Mouse (Mus musculus): ENCODE data around the gene Uqcc3. TPM values are rescaled to one million over a fixed set of nuclear protein-coding genes. Genes with fewer than 3 reads are reported as not detected.
A peak's percentile ranks its signal among the peaks of the same experiment; 100 is the strongest.

The Uqcc3 gene
- polyA plus RNA-seq, 1 experiment from 2014 or later, result 60.6 TPM

GRCm38 (mm10) chr19:8853117-8853516 is 27.6 kb downstream of the Uqcc3 start:
- Histone ChIP-seq H3K36me3 (peaks cover 7% of the 10 kb centered on the region; the same call in 1 of the 2 replicates), H3K4me1 (peaks cover 15% of the 10 kb centered on the region), H3K27ac (no peak overlapping the region), H3K9me3 (replicated peaks) (no peaks in the 10 kb centered on the region), H3K27me3 (ENCODE audit: low read depth, poor library complexity, severe bottlenecking) (no peaks in the 10 kb centered on the region), H3K4me3 (no peak overlapping the region)
- no peak for DNase-seq (ENCODE audit: low spot score)
- 91% methylated on average over 3 of the region's 3 CpGs for WGBS

GRCm38 (mm10) chr19:8852236-8852928 is 28.3 kb downstream of the Uqcc3 start:
- WGBS, result 54% methylated on average over 10 of the region's 10 CpGs
- Histone ChIP-seq H3K27me3 (ENCODE audit: low read depth, poor library complexity, severe bottlenecking) (no peaks in the 10 kb centered on the region), H3K27ac (0 out of 2 replicates have a peak overlapping the region, but pooled peaks have one; percentile 27), H3K9me3 (replicated peaks) (no peaks in the 10 kb centered on the region), H3K36me3 (peaks cover 14% of the 10 kb centered on the region), H3K4me3 (no peak overlapping the region), H3K4me1 (peaks cover 15% of the 10 kb centered on the region)
- DNase-seq (ENCODE audit: low spot score), result no peak

GRCm38 (mm10) chr19:8851639-8852038 is 29.1 kb downstream of the Uqcc3 start:
- Histone ChIP-seq H3K4me3 (no peak overlapping the region), H3K36me3 (peaks cover 21% of the 10 kb centered on the region), H3K27me3 (ENCODE audit: low read depth, poor library complexity, severe bottlenecking) (no peaks in the 10 kb centered on the region), H3K27ac (0 out of 2 replicates have a peak overlapping the region, but pooled peaks have one; percentile 27), H3K4me1 (peaks cover 15% of the 10 kb centered on the region), H3K9me3 (replicated peaks) (no peaks in the 10 kb centered on the region)
- WGBS, result 57% methylated on average over 7 of the region's 7 CpGs
- no peak for DNase-seq (ENCODE audit: low spot score)

GRCm38 (mm10) chr19:8850402-8850901 is 30.3 kb downstream of the Uqcc3 start, which contains the start of gene Lrrn4cl:
Lrrn4cl (plus strand) TSS chr19:8850768.
- Histone ChIP-seq H3K27me3 (ENCODE audit: low read depth, poor library complexity, severe bottlenecking) (no peaks in the 10 kb centered on the region), H3K4me1 (peaks cover 15% of the 10 kb centered on the region), H3K9me3 (replicated peaks) (no peaks in the 10 kb centered on the region), H3K27ac (0 out of 2 replicates have a peak within 1 kb of the TSS, but pooled peaks have one; percentile 46), H3K36me3 (peaks cover 33% of the 10 kb centered on the region), H3K4me3 (0 out of 2 replicates have a peak within 1 kb of the TSS, but pooled peaks have one; percentile 3)
- no peak for DNase-seq (ENCODE audit: low spot score)
- WGBS, result 28% methylated on average over 7 of the region's 7 CpGs

DNA sequence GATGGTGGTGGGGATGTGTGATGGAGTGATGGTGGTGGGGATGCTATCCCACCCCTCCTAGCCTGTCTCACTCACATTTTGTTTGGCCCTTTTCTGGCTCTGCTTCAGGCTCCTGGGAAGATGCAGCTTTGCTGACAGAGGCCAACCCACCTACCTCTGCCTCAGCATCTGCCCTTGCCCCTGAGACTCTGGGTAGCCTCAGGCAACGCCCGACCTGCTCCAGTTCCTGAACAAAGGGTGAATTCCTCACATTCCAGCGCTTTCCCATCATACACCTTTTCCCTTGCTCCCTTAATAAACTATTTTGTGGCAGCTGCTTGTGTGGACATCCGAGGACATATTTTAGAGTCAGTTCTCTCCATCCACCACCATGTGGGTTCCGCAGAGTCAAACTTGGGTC is 32.4 kb downstream of the Uqcc3 start:
- no peaks in the 10 kb centered on the region for H3K9me3 ChIP-seq (replicated peaks)
- peaks cover 15% of the 10 kb centered on the region for H3K4me1 ChIP-seq
- WGBS, result 77% methylated on average over 5 of the region's 5 CpGs
- DNase-seq (ENCODE audit: low spot score), result no peak
- H3K27me3 ChIP-seq (ENCODE audit: low read depth, poor library complexity, severe bottlenecking), result no peaks in the 10 kb centered on the region
- peaks cover 37% of the 10 kb centered on the region for H3K36me3 ChIP-seq
- H3K4me3 ChIP-seq, result no peak overlapping the region
- no peak overlapping the region for H3K27ac ChIP-seq

DNA sequence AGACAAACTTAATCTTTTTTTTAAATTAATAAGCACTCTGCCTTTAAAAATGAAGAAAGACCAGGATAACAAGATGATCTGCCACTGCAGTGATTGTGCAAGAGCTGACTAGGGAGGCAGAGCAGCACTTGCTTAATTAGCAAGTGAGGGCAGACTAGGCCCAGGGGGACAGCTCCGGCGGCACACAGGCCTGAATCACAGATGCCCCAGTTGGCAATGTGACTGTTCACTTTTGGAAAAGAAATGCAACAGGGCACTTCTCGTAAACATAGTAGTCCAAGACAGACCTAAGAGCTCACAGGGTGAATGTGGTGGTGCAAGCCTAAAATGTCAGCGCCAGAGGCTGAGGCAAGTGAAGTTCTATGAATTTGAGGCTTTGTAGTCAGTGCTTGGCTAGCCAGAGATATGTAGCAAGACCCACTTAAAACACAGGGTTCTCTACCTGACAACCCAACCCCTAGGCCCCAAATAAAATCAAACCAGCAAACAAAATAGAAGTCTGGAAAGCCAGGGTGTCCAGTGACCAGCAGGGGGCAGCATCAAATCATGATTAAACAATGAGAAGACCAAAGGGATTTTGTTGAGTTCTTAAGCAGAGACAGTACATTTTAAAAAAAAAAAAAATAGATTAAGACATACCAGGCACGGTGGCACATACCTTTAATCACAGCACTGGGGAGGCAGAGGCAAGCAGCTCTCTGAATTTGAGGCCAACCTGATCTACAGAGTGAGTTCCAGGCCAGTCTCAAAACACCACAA is 36.2 kb downstream of the Uqcc3 start:
- 70% methylated on average over 5 of the region's 5 CpGs for whole genome bisulfite sequencing
- Histone ChIP-seq H3K9me3 (replicated peaks) (no peaks in the 10 kb centered on the region), H3K27me3 (ENCODE audit: low read depth, poor library complexity, severe bottlenecking) (no peaks in the 10 kb centered on the region), H3K36me3 (peaks cover 57% of the 10 kb centered on the region), H3K27ac (no peak overlapping the region), H3K4me1 (peaks cover 16% of the 10 kb centered on the region), H3K4me3 (no peak overlapping the region)
- peak; percentile 77 for DNase-seq (ENCODE audit: low spot score)

DNA sequence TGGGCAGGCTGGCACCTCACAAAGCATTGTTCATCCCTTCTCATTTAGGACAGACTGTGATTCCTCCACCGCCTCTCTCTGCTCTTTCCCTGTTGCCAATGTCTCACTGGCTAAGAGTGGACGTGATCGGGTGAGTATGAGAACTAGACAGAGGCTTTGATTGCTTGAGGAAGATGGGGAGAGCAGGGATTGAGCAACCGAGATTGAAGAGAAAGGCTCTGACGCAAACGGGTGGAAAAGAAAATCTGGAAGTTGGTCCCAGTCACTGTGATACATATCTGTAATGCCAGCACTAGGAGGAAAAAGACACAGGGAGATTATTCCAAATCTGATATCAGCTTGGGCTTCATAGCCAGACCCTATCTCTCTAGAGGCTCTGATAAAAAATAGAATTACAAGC is 37.8 kb downstream of the Uqcc3 start:
- Histone ChIP-seq H3K4me1 (peaks cover 31% of the 10 kb centered on the region), H3K9me3 (replicated peaks) (no peaks in the 10 kb centered on the region), H3K4me3 (no peak overlapping the region), H3K36me3 (peaks cover 49% of the 10 kb centered on the region), H3K27ac (no peak overlapping the region), H3K27me3 (ENCODE audit: low read depth, poor library complexity, severe bottlenecking) (no peaks in the 10 kb centered on the region)
- DNase-seq (ENCODE audit: low spot score), result no peak
- WGBS, result 87% methylated on average over 6 of the region's 6 CpGs

GRCm38 (mm10) chr19:8841012-8841411 is 39.7 kb downstream of the Uqcc3 start:
- Histone ChIP-seq H3K36me3 (peaks cover 33% of the 10 kb centered on the region), H3K9me3 (replicated peaks) (no peaks in the 10 kb centered on the region), H3K4me3 (peak overlapping the region; percentile 53), H3K4me1 (peaks cover 41% of the 10 kb centered on the region), H3K27ac (no peak overlapping the region), H3K27me3 (ENCODE audit: low read depth, poor library complexity, severe bottlenecking) (no peaks in the 10 kb centered on the region)
- WGBS, result 95% methylated on average over 7 of the region's 7 CpGs
- DNase-seq (ENCODE audit: low spot score), result no peak

DNA sequence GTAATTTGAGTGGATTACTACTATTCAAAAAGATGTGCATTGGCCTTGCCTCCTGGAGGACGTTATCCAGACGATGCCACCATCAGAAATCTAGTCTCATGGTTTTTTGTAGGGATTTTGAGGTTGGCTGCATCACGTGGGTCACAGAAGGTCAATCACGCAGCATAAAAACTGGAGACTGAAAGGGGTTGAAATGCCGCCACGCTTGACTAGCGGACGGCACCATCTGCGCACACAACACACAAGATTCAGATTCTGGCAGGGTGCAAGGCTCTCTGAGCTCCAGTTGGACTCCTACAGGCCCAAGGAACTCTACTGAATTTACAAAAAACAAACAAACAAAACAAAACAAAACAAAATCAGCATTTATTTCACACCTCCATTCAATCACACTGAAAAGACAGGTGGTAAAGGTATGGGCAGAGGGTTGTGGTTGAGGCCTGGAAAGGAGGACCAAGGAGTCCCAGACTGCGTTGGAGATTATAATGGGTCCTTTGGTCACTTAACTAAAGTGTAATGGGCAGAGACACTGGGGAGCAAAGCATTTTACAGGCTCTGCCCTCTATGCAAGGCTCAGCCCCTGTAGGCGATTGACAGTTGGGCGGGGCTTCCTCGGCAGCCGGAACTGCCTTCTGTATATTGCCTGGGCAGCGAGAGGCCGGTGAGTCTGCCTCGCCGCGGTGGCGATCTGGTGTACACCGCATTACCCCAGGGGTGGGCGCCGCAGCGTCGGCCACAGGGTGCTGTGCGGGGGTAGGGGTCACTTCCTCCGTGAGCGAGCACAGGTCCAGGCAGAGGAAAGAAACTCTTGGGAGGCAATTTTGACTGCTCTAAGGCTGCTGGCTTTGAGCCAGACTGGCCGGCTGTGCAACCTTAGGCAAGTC is 40.6 kb downstream of the Uqcc3 start:
- DNase-seq (ENCODE audit: low spot score), result peak; percentile 65
- peaks cover 41% of the 10 kb centered on the region for H3K4me1 ChIP-seq
- H3K9me3 ChIP-seq (replicated peaks), result no peaks in the 10 kb centered on the region
- no peaks in the 10 kb centered on the region for H3K27me3 ChIP-seq (ENCODE audit: low read depth, poor library complexity, severe bottlenecking)
- peaks cover 36% of the 10 kb centered on the region for H3K36me3 ChIP-seq
- 22% methylated on average over 29 of the region's 29 CpGs for WGBS
- H3K27ac ChIP-seq, result peak overlapping the region; percentile 73
- H3K4me3 ChIP-seq, result peak overlapping the region; percentile 53

GRCm38 (mm10) chr19:8839103-8839907 is 41.4 kb downstream of the Uqcc3 start, which contains the start of gene Gng3:
Gng3 (minus strand) TSS chr19:8839194.
- 41% methylated on average over 11 of the region's 11 CpGs for WGBS
- peaks cover 41% of the 10 kb centered on the region for H3K36me3 ChIP-seq
- peaks cover 41% of the 10 kb centered on the region for H3K4me1 ChIP-seq
- H3K9me3 ChIP-seq (replicated peaks), result no peaks in the 10 kb centered on the region
- H3K4me3 ChIP-seq, result peak within 1 kb of the TSS; percentile 57
- DNase-seq (ENCODE audit: low spot score), result no peak
- H3K27me3 ChIP-seq (ENCODE audit: low read depth, poor library complexity, severe bottlenecking), result no peaks in the 10 kb centered on the region
- H3K27ac ChIP-seq, result peak within 1 kb of the TSS; percentile 94

GRCm38 (mm10) chr19:8838041-8838730 is 42.5 kb downstream of the Uqcc3 start:
- WGBS, result 23% methylated on average over 15 of the region's 15 CpGs
- H3K27ac ChIP-seq, result peak overlapping the region; percentile 94
- peak overlapping the region; percentile 57 for H3K4me3 ChIP-seq
- H3K9me3 ChIP-seq (replicated peaks), result no peaks in the 10 kb centered on the region
- H3K27me3 ChIP-seq (ENCODE audit: low read depth, poor library complexity, severe bottlenecking), result no peaks in the 10 kb centered on the region
- H3K4me1 ChIP-seq, result peaks cover 41% of the 10 kb centered on the region
- peak; percentile 58 for DNase-seq (ENCODE audit: low spot score)
- H3K36me3 ChIP-seq, result peaks cover 52% of the 10 kb centered on the region

Data from limb, embryonic 10.5 days (tissue).